Mouse (Mus musculus): ENCODE results near the gene Prkn.

Gene Prkn

GRCm38 (mm10) chr17:10840148-10840707, at the start of gene Prkn, which contains the start of gene Pacrg:
Prkn (plus strand) TSS chr17:10840384.
Pacrg (minus strand) TSS chr17:10840311.
- DNase-seq (ENCODE audit: low spot score) = peak; percentile 91

GRCm38 (mm10) chr17:10791661-10792060, 48.5 kb upstream of the Prkn start:
- DNase-seq (ENCODE audit: low spot score) = no peak

GRCm38 (mm10) chr17:10806692-10807091, 33.5 kb upstream of the Prkn start:
- DNase-seq (ENCODE audit: low spot score) = no peak

GRCm38 (mm10) chr17:10807261-10807998, 32.8 kb upstream of the Prkn start:
- DNase-seq (ENCODE audit: low spot score) = no peak

- DNase-seq (ENCODE audit: low spot score) = no peak
Observed at GRCm38 (mm10) chr17:10808571-10808970, 31.6 kb upstream of the Prkn start.

GRCm38 (mm10) chr17:10818971-10819370, 21.2 kb upstream of the Prkn start:
- DNase-seq (ENCODE audit: low spot score) = no peak

- DNase-seq (ENCODE audit: low spot score) = no peak
Observed at GRCm38 (mm10) chr17:10840731-10841201, 582 bp downstream of the Prkn start.

- DNase-seq (ENCODE audit: low spot score) = no peak
Observed at GRCm38 (mm10) chr17:10854207-10854606, 14.0 kb downstream of the Prkn start.

- DNase-seq (ENCODE audit: low spot score) = no peak
Observed at GRCm38 (mm10) chr17:10874208-10875187, 34.3 kb downstream of the Prkn start.

GRCm38 (mm10) chr17:10878986-10879385, 38.8 kb downstream of the Prkn start:
- DNase-seq (ENCODE audit: low spot score) = no peak

- no peak for DNase-seq (ENCODE audit: low spot score)
Observed at GRCm38 (mm10) chr17:10882260-10882659, 42.1 kb downstream of the Prkn start.

- DNase-seq (ENCODE audit: low spot score) = no peak
Observed at GRCm38 (mm10) chr17:10887924-10888323, 47.7 kb downstream of the Prkn start.

- no peak for DNase-seq (ENCODE audit: low spot score)
Observed at GRCm38 (mm10) chr17:10901686-10902228, 61.6 kb downstream of the Prkn start.

- no peak for DNase-seq (ENCODE audit: low spot score)
Observed at GRCm38 (mm10) chr17:10936698-10937097, 96.5 kb downstream of the Prkn start.

- DNase-seq (ENCODE audit: low spot score) = no peak
Observed at GRCm38 (mm10) chr17:10937844-10938243, 97.7 kb downstream of the Prkn start.

GRCm38 (mm10) chr17:10938755-10939154, 98.6 kb downstream of the Prkn start:
- DNase-seq (ENCODE audit: low spot score) = no peak

GRCm38 (mm10) chr17:10946552-10946951, 106.4 kb downstream of the Prkn start:
- no peak for DNase-seq (ENCODE audit: low spot score)

GRCm38 (mm10) chr17:10947614-10948013, 107.4 kb downstream of the Prkn start:
- no peak for DNase-seq (ENCODE audit: low spot score)

- DNase-seq (ENCODE audit: low spot score) = no peak
Observed at GRCm38 (mm10) chr17:10959066-10959864, 119.1 kb downstream of the Prkn start.

- no peak for DNase-seq (ENCODE audit: low spot score)
Observed at GRCm38 (mm10) chr17:10962151-10962550, 122.0 kb downstream of the Prkn start.

- DNase-seq (ENCODE audit: low spot score) = no peak
Observed at GRCm38 (mm10) chr17:10982136-10982535, 142.0 kb downstream of the Prkn start.
